Mouse (Mus musculus) heart, adult 9 months (tissue): Measurements from ENCODE around the gene Fmod.
A peak's percentile ranks its signal among the peaks of the same experiment; 100 is the strongest.

Source experiments
- DNase-seq, 2 experiments: peaks; one replicate each; pipeline ENCODE4 v3.0.0; 2022; ENCODE audit warnings: low spot score in 2 of 2

Gene Fmod

GRCm38 (mm10) chr1:134056285-134056684 is 19.2 kb downstream of the Fmod start:
- no peak for DNase-seq

GRCm38 (mm10) chr1:134057736-134058135 is 20.7 kb downstream of the Fmod start:
- no peak for DNase-seq

- DNase-seq, result peak in 1 of 2 experiments; percentile 51
These were observed 21.8 kb downstream of the Fmod start for GRCm38 (mm10) chr1:134058870-134059269.

GRCm38 (mm10) chr1:134059739-134060695 is 23.0 kb downstream of the Fmod start:
- no peak for DNase-seq

GRCm38 (mm10) chr1:134060849-134061569 is 24.0 kb downstream of the Fmod start:
- DNase-seq, result peak; percentile 95 to 97

- no peak for DNase-seq
These were observed 24.9 kb downstream of the Fmod start for GRCm38 (mm10) chr1:134061915-134062314.

- no peak for DNase-seq
These were observed 25.5 kb downstream of the Fmod start for GRCm38 (mm10) chr1:134062411-134063085.

- peak; percentile 67 to 68 for DNase-seq
These were observed 26.2 kb downstream of the Fmod start for GRCm38 (mm10) chr1:134063086-134063772.

- DNase-seq, result peak; percentile 58 to 72
These were observed 26.7 kb downstream of the Fmod start for GRCm38 (mm10) chr1:134063773-134064125.

GRCm38 (mm10) chr1:134064296-134064831 is 27.3 kb downstream of the Fmod start:
- no peak for DNase-seq

GRCm38 (mm10) chr1:134065241-134065809 is 28.3 kb downstream of the Fmod start:
- peak; percentile 67 to 81 for DNase-seq

- DNase-seq, result no peak
These were observed 29.5 kb downstream of the Fmod start for GRCm38 (mm10) chr1:134066554-134066953.

GRCm38 (mm10) chr1:134067143-134067619 is 30.1 kb downstream of the Fmod start:
- DNase-seq, result peak in 1 of 2 experiments; percentile 58

- DNase-seq, result no peak
These were observed 33.1 kb downstream of the Fmod start for GRCm38 (mm10) chr1:134070099-134070669.

- no peak for DNase-seq
These were observed 34.5 kb downstream of the Fmod start for GRCm38 (mm10) chr1:134071411-134072018.

GRCm38 (mm10) chr1:134073061-134073564 is 36.1 kb downstream of the Fmod start:
- no peak for DNase-seq

GRCm38 (mm10) chr1:134073658-134074057 is 36.6 kb downstream of the Fmod start:
- no peak for DNase-seq

GRCm38 (mm10) chr1:134074184-134074583 is 37.1 kb downstream of the Fmod start:
- no peak for DNase-seq

GRCm38 (mm10) chr1:134074606-134075005 is 37.6 kb downstream of the Fmod start:
- DNase-seq, result no peak

- no peak for DNase-seq
These were observed 38.5 kb downstream of the Fmod start for GRCm38 (mm10) chr1:134075532-134075931.
